ENCODE assay signal across 25 mouse cellular contexts in the genomic region with DNA sequence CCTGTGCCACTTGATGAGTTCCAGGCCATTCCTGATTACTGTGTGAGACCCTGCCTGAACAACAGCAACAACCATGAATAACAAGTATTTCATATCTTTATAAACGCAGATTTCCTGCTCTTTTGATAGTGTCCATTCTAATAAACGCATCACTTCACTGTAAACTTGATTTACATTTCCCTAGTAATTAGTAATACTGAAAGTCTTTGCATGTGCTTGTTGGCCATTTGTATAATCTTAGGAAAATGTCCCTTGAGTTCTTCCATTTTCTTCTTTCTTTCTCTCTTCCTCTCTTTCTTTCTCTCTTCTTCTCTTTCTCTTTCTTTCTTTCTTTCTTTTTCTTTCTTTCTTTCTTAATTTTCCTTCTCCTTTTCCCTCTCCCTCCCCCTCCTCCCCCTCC. TPM values are rescaled to one million over a fixed set of nuclear protein-coding genes. Genes with fewer than 3 reads are reported as not detected.
DNase-seq lines count a peak whose midpoint lies in the region; ATAC-seq and TF ChIP-seq lines count a peak whose summit lies in the region.
"Had no signal": no experiment of that assay in that cellular context is flagged by ENCODE, and none has a peak within 500 bp of the region (broad histone marks: within the 10 kb centered on the region; RNA-seq: fewer than 3 reads in every experiment).

No protein-coding gene starts in this region.

- no peaks in the 10 kb centered on the region for H3K9me3 ChIP-seq in erythroblast, embryonic 14.5 days (ENCODE audit: control insufficient read depth, low read length)
- no peaks in the 10 kb centered on the region for H3K9me3 ChIP-seq in limb, embryonic 12.5 days
- no peaks in the 10 kb centered on the region for H3K9me3 ChIP-seq in limb, embryonic 10.5 days (replicated peaks)
- no peaks in the 10 kb centered on the region for H3K9me3 ChIP-seq in liver, embryonic 14.5 days (ENCODE audit: control insufficient read depth, low read length)
- no peaks in the 10 kb centered on the region for H3K9me3 ChIP-seq in lung, postnatal 0 days (ENCODE audit: low read length)
- H3K9me3 ChIP-seq: embryonic facial prominence, embryonic 15.5 days; forebrain, embryonic 15.5 days; G1E had no signal

- H3K4me3 ChIP-seq in erythroblast, embryonic 14.5 days (replicated peaks): peak overlapping the region; percentile 96
- H3K4me3 ChIP-seq in limb, embryonic 12.5 days (replicated peaks): no peak overlapping the region
- no peak overlapping the region for H3K4me3 ChIP-seq in limb, embryonic 10.5 days
- peak overlapping the region; percentile 41 to 83 for H3K4me3 ChIP-seq in liver, embryonic 14.5 days (ENCODE audit: insufficient read depth in 1 of 2, low read depth in 2 of 2, low read length in 2 of 2)
- no peak overlapping the region for H3K4me3 ChIP-seq in gastrocnemius, adult 2 months
- no peak overlapping the region for H3K4me3 ChIP-seq in lung, postnatal 0 days (ENCODE audit: low read depth, low read length)
- H3K4me3 ChIP-seq: forebrain, embryonic 15.5 days; left cerebral cortex, adult 2 months had no signal

- TF ChIP-seq CTCF in liver, embryonic 14.5 days (IDR thresholded peaks at IDR 0.05; ENCODE audit: low read depth): no peak
- TF ChIP-seq CTCF in gastrocnemius, adult 2 months (IDR thresholded peaks at IDR 0.05): no peak
- TF ChIP-seq CTCF in lung, postnatal 0 days (IDR thresholded peaks at IDR 0.05): no peak

- intact Hi-C loops in gastrocnemius, adult 2 months (cut with DNase I): no loop called here

- H3K4me2 ChIP-seq in limb, embryonic 12.5 days: peak overlapping the region; percentile 72; the same call in 1 of the 2 replicates
- H3K4me2 ChIP-seq in liver, embryonic 14.5 days (ENCODE audit: low read depth): peak overlapping the region; percentile 87
- no peak overlapping the region for H3K4me2 ChIP-seq in lung, postnatal 0 days (replicated peaks; ENCODE audit: low read depth, low read length)
- H3K4me2 ChIP-seq: hindbrain, embryonic 14.5 days had no signal

- no peak overlapping the region for H3K9ac ChIP-seq in limb, embryonic 12.5 days (replicated peaks)
- H3K9ac ChIP-seq in liver, embryonic 14.5 days (replicated peaks): peak overlapping the region; percentile 59
- no peak overlapping the region for H3K9ac ChIP-seq in lung, postnatal 0 days (replicated peaks; ENCODE audit: low read depth)
- H3K9ac ChIP-seq: embryonic facial prominence, embryonic 15.5 days had no signal

- WGBS in limb, embryonic 12.5 days: 84% methylated on average over 2 of the region's 2 CpGs
- 93% methylated on average over 2 of the region's 2 CpGs for WGBS in limb, embryonic 10.5 days
- WGBS in liver, embryonic 14.5 days (ENCODE audit: insufficient replicate concordance): 56% methylated on average over 2 of the region's 2 CpGs
- WGBS in lung, postnatal 0 days: 63% methylated on average over 2 of the region's 2 CpGs

- no peak for TF ChIP-seq EP300 in liver, embryonic 14.5 days (IDR thresholded peaks at IDR 0.05; ENCODE audit: low read depth)
- TF ChIP-seq EP300 in lung, postnatal 0 days (IDR thresholded peaks at IDR 0.05): no peak

- no peak for DNase-seq in limb, embryonic 10.5 days (ENCODE audit: low spot score)
- DNase-seq in A20 (ENCODE audit: low read depth, low spot score): peak; percentile 41
- DNase-seq in liver, embryonic 14.5 days (ENCODE audit: low read depth in 3 of 3, low spot score in 3 of 3): no peak
- no peak for DNase-seq in gastrocnemius, adult 2 months
- no peak for DNase-seq in lung, postnatal 0 days (ENCODE audit: low spot score)
- DNase-seq: adrenal gland, postnatal 10 days; cerebellum, adult 9-11 months; gastrocnemius, postnatal 36 days; heart, postnatal 10 days; kidney, postnatal 4 days; layer of hippocampus, adult 9-11 months; left cerebral cortex, postnatal 4 days; lung, embryonic 14.5 days; thymus, postnatal 25 days had no signal

- H3K4me1 ChIP-seq in erythroblast, embryonic 14.5 days (ENCODE audit: control insufficient read depth): peaks cover 71% of the 10 kb centered on the region
- H3K4me1 ChIP-seq in limb, embryonic 12.5 days (replicated peaks): peaks cover 21% of the 10 kb centered on the region
- H3K4me1 ChIP-seq in limb, embryonic 10.5 days: peaks cover 26% of the 10 kb centered on the region
- H3K4me1 ChIP-seq in liver, embryonic 14.5 days (replicated peaks; ENCODE audit: control insufficient read depth in 2 of 2, insufficient read depth in 2 of 2, low read length in 1 of 2): peaks cover 22 to 42% of the 10 kb centered on the region in 2 experiments
- peaks cover 12% of the 10 kb centered on the region; the same call in 1 of the 2 replicates for H3K4me1 ChIP-seq in lung, postnatal 0 days (ENCODE audit: insufficient read depth, low read depth, low read length)

- no peak overlapping the region for H3K27ac ChIP-seq in limb, embryonic 12.5 days
- no peak overlapping the region for H3K27ac ChIP-seq in limb, embryonic 10.5 days
- 0 out of 2 replicates have a peak overlapping the region, but pooled peaks have one; percentile 7 for H3K27ac ChIP-seq in liver, embryonic 14.5 days
- no peak overlapping the region for H3K27ac ChIP-seq in gastrocnemius, adult 2 months
- H3K27ac ChIP-seq in lung, postnatal 0 days (ENCODE audit: low read length): no peak overlapping the region
- H3K27ac ChIP-seq: embryonic facial prominence, embryonic 15.5 days; forebrain, embryonic 15.5 days; hindbrain, embryonic 14.5 days; left cerebral cortex, adult 2 months; macrophage had no signal

- no peaks in the 10 kb centered on the region for H3K27me3 ChIP-seq in erythroblast, embryonic 14.5 days (ENCODE audit: control insufficient read depth)
- H3K27me3 ChIP-seq in limb, embryonic 12.5 days: no peaks in the 10 kb centered on the region
- no peaks in the 10 kb centered on the region for H3K27me3 ChIP-seq in limb, embryonic 10.5 days (ENCODE audit: low read depth, poor library complexity, severe bottlenecking)
- H3K27me3 ChIP-seq in liver, embryonic 14.5 days (ENCODE audit: control insufficient read depth, insufficient read depth, low read length): no peaks in the 10 kb centered on the region
- no peaks in the 10 kb centered on the region for H3K27me3 ChIP-seq in lung, postnatal 0 days (replicated peaks; ENCODE audit: insufficient read depth, low read length)
- H3K27me3 ChIP-seq: embryonic facial prominence, embryonic 15.5 days; forebrain, embryonic 15.5 days had no signal

- peaks cover 30% of the 10 kb centered on the region for H3K36me3 ChIP-seq in erythroblast, embryonic 14.5 days (ENCODE audit: control insufficient read depth)
- H3K36me3 ChIP-seq in limb, embryonic 12.5 days: peaks cover 10% of the 10 kb centered on the region; the same call in 1 of the 2 replicates
- peaks cover 14% of the 10 kb centered on the region for H3K36me3 ChIP-seq in limb, embryonic 10.5 days
- H3K36me3 ChIP-seq in liver, embryonic 14.5 days (replicated peaks; ENCODE audit: control insufficient read depth, insufficient read depth, low read depth): peaks cover 3% of the 10 kb centered on the region
- H3K36me3 ChIP-seq in lung, postnatal 0 days (ENCODE audit: insufficient read depth, low read length): no peaks in the 10 kb centered on the region

- ATAC-seq in erythroblast, adult 5-6 weeks (replicated peaks; ENCODE audit: low FRiP score, poor library complexity, severe bottlenecking): no peak
- no peak for ATAC-seq in limb, embryonic 12.5 days (ENCODE audit: insufficient number of reproducible peaks, insufficient read depth, low FRiP score, low TSS enrichment, low read depth)
- no peak for ATAC-seq in liver, embryonic 14.5 days (ENCODE audit: insufficient read depth)
- no peak for ATAC-seq in lung, postnatal 0 days
- ATAC-seq: activated CD4-positive, CD25-positive, alpha-beta regulatory T cell, adult 4 months; CD4-positive, CD25-positive, alpha-beta regulatory T cell, adult 4 months; forebrain, embryonic 15.5 days had no signal

RNA-seq across cellular contexts. Expression of a gene that starts 1.7 kb away (rescaled TPM):
- 2.0 and 2.1 TPM in 2 replicates for polyA plus RNA-seq in erythroblast, embryonic 14.5 days (2012)
- 21.5 and 49.3 TPM in 2 replicates for total RNA-seq in erythroblast, adult 5-6 weeks (2015; ENCODE audit: low replicate concordance)
- 13.2 and 39.6 TPM in 2 replicates for total RNA-seq in erythroblast, adult 5-6 weeks (2017; ENCODE audit: low replicate concordance)
- 80.8 and 82.5 TPM in 2 replicates for polyA plus RNA-seq in limb, embryonic 12.5 days (2016; fragmentation: Nextera tagmentation; extraction: Ambion mirVana)
- polyA plus RNA-seq in limb, embryonic 10.5 days (2016; fragmentation: Nextera tagmentation; extraction: Ambion mirVana): 111 and 119 TPM in 2 replicates
- polyA plus RNA-seq in liver, embryonic 14.5 days (2012; rRNA removed): 9.5 and 10.0 TPM in 2 replicates
- 53.3 and 55.4 TPM in 2 replicates for polyA plus RNA-seq in liver, embryonic 14.5 days (2014; fragmentation: Nextera tagmentation; extraction: Ambion mirVana)
- total RNA-seq in gastrocnemius, adult 2 months (2021): 10 to 100 TPM; 34.6 to 44.2 TPM
- polyA plus RNA-seq in lung, postnatal 0 days (2015; fragmentation: Nextera tagmentation; extraction: Ambion mirVana): 95.4 and 115 TPM in 2 replicates

RNA-seq across cellular contexts. Expression of a gene that starts 2.2 kb away (rescaled TPM):
- polyA plus RNA-seq in erythroblast, embryonic 14.5 days (2012): 0.45 and 0.50 TPM in 2 replicates
- 6.5 and 12.7 TPM in 2 replicates for total RNA-seq in erythroblast, adult 5-6 weeks (2015; ENCODE audit: low replicate concordance)
- 10.1 and 11.4 TPM in 2 replicates for total RNA-seq in erythroblast, adult 5-6 weeks (2017; ENCODE audit: low replicate concordance)
- polyA plus RNA-seq in limb, embryonic 12.5 days (2016; fragmentation: Nextera tagmentation; extraction: Ambion mirVana): 45.4 and 46.3 TPM in 2 replicates
- 44.7 and 49.2 TPM in 2 replicates for polyA plus RNA-seq in limb, embryonic 10.5 days (2016; fragmentation: Nextera tagmentation; extraction: Ambion mirVana)
- 9.1 and 13.1 TPM in 2 replicates for polyA plus RNA-seq in liver, embryonic 14.5 days (2012; rRNA removed)
- 10.8 and 11.6 TPM in 2 replicates for polyA plus RNA-seq in liver, embryonic 14.5 days (2014; fragmentation: Nextera tagmentation; extraction: Ambion mirVana)
- 1 to 10 TPM; 8.3 to 9.5 TPM for total RNA-seq in gastrocnemius, adult 2 months (2021)
- polyA plus RNA-seq in lung, postnatal 0 days (2015; fragmentation: Nextera tagmentation; extraction: Ambion mirVana): 13.3 and 13.4 TPM in 2 replicates

Comparison
In these comparisons a context has a peak if more than half of its experiments do, and no peak if none do; other contexts are left out.
1. H3K4me3 ChIP-seq: peak in erythroblast, embryonic 14.5 days (single experiment) and liver, embryonic 14.5 days (2 of 2); none in limb, embryonic 12.5 days (single experiment), limb, embryonic 10.5 days (single experiment), gastrocnemius, adult 2 months (single experiment) and lung, postnatal 0 days (single experiment).